Mouse (Mus musculus): ENCODE results near the gene Rps23. TPM values are rescaled to one million over a fixed set of nuclear protein-coding genes. Genes with fewer than 3 reads are reported as not detected.

Rps23 gene
- 726 TPM for polyA plus RNA-seq (2017; shearing (Covaris generic))

GRCm38 (mm10) chr13:90922751-90923612 is at the start of gene Rps23:
Gene Rps23 (plus strand): TSS chr13:90922958.

GRCm38 (mm10) chr13:90905176-90905575 is 17.6 kb upstream of the Rps23 start, which contains the start of gene Atp6ap1l:
Gene Atp6ap1l (minus strand): TSS chr13:90905355.

Other genes starting within 250 kb of the Rps23 start
- not detected for gene Atp6ap1l, start 17.6 kb upstream of the Rps23 start, polyA plus RNA-seq (2017; shearing (Covaris generic))